Mouse (Mus musculus) spleen, adult 2 months (tissue): Measurements from ENCODE around the gene Zfhx3.

Experiments used
- CTCF ChIP-seq: fragments of 200-500 bp; IDR thresholded peaks from 2 replicates; pipeline ENCODE4 v1.5.1; 2011; ENCODE audit warnings: mild to moderate bottlenecking, inconsistent platforms; ENCODE audit not compliant: insufficient read depth, insufficient read length, insufficient replicate concordance; ENCODE audit errors: extremely low read depth
- POLR2A ChIP-seq: fragments of 200-500 bp; IDR thresholded peaks from 2 replicates; pipeline ENCODE4 v1.6.1; 2011; ENCODE audit warnings: low read depth, low read length, inconsistent platforms

- TF ChIP-seq CTCF: no peak
- TF ChIP-seq POLR2A: no peak
These were observed 769.0 kb downstream of the Zfhx3 start for GRCm38 (mm10) chr8:108711490-108711793.
